Mouse (Mus musculus): ENCODE results near the gene Spata21.
A peak's percentile ranks its signal among the peaks of the same experiment; 100 is the strongest.

The Spata21 gene

DNA sequence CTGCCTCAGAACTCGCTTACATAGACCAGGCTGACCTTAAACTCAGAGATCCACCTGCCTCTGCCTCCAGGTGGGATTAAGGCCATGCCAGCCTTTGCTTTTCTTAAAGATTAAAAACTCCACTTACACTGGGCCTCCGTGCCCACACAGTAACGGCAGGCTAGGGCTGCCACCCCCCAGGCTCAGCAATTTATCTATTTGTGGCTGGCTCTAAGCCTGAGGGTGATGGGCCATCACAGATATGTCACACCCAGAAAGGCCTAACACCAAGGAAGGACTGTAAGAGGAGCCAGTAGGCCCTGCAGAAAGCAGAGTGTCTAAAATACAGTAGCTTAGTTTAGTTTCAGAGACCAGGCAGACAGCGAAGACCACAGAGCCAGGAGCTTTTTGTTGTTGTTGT is 14.0 kb upstream of the Spata21 start:
- no peak for DNase-seq (ENCODE audit: extremely low spot score, low read depth, low spot score)

DNA sequence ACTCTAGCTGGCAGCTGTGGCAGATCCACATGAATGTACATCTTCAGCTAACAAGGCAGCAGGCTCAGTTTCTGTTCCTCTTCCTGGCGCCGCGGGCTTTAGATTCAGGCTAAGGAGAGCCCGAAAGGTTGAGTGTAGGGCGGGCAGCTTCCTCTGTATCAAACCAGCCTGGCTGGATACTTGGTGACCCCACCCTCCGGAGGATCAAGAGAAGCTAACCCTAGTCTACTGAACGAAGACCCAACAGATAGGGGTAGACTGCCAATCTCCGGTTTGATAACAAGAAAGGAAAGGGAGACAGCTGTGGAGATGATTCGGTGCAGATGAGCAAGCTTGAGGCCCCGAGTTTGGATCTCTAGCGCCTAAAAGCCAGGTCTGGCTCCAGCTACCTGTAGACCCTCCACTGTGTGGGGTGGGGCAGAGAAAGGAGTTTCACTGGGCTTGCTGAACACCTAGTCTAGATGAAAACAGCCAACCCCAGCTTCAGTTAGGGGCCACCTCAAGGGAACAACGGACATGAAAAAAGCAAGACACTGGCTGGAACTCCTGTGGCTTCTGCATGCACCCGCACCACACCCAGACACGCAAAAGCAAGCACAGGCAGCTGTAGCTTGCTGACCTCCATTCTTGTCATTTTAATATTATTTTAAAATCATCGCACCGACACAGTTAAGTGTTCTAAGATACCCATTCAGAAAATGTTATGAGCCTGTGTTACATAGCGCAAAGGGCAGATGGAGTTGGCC is 11.2 kb upstream of the Spata21 start:
- no peak for DNase-seq (ENCODE audit: extremely low spot score, low read depth, low spot score)

- peak; percentile 88 for DNase-seq (ENCODE audit: extremely low spot score, low read depth, low spot score)
Measured at GRCm38 (mm10) chr4:141077681-141078509, 10.2 kb upstream of the Spata21 start, which contains the start of gene Necap2. Gene Necap2 (minus strand): TSS chr4:141078357.

DNA sequence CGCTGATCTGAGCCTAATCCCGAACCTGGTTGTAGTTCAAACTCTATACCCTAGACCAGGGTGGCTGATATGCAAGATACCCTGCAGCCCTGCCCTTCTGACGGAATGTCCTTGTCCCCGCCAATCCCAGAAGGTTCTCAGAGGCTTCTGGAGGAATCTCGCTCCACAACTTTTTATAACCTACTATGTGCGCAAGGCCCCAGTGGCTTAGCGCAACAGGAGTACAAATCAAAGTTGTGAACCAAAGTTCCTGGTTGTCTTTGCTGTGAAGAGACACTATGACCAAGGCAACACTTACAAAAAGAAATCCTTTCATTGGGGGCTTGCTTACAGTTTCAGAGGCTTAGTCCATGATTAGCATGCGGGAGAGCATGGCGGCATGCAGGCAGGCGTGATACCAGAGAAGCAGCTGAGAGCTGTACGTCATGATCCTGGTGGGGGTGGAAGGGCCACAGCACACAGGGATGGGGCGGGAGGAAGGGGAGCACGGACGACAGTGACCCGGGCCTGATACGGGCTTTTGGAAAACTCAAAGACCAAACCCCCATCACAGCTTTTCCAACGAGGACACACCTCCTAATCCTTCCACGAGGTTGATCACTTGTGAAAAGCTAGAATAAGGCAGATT is 9.5 kb upstream of the Spata21 start:
- no peak for DNase-seq (ENCODE audit: extremely low spot score, low read depth, low spot score)

DNA sequence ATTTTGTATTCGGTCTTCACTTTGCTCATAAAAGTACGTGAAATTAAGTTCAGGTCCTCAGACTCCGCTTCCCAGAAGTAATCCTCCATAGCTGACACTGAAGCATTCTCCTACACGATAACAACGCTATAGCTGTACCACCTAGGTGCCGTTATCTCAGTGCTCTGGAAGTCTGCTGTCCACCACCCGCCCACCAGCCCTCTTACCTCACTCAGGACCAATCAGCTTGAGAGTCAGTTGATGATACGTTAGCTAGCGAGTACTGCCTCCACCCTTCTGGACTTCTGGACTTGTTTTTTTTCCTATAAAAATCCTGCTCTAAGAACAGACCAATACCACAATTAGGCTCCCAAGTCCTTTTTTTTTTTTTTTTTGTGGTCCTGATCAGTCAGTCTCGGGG is 1.3 kb upstream of the Spata21 start:
- no peak for DNase-seq (ENCODE audit: extremely low spot score, low read depth, low spot score)

DNA sequence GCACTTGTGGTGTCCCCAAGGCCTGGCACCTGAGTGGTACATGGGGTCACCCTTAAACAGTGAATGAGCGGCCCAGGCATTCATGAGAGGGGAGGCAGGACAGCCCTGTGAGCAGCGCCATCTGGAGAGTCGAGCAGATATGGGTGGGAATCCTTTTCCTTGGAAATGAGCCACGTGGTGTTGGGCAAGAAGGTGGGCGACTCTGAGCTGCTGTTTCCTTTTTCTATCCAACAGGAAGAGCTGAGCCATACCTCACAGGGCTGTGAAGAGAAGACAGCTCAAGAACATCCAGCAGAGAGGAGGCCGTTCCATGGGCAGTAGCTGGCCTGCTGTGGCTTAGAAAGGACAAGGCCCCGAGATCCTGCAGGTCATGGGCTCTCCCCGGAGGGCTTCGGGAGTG is 581 bp downstream of the Spata21 start:
- DNase-seq (ENCODE audit: extremely low spot score, low read depth, low spot score) = no peak

GRCm38 (mm10) chr4:141095016-141095415 is 6.9 kb downstream of the Spata21 start:
- DNase-seq (ENCODE audit: extremely low spot score, low read depth, low spot score) = no peak

DNA sequence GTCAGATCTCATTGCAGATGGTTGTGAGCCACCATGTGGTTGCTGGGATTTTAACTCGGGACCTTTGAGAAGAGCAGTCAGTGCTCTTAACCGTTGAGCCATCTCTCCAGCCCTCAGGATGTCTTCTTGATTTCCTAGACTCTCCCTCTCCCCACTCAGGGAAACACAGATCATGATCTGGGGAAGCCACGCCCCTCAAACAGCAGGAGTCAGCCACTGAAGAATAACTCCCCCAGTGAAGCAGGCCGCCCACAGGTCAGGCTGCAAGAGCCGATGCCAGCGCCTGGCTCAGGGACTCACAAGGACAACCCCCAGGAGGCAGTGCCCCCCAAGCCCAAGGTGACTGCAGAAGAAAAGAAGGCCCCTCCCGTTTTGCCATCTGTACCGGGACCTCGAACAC is 8.6 kb downstream of the Spata21 start:
- DNase-seq (ENCODE audit: extremely low spot score, low read depth, low spot score) = no peak

- no peak for DNase-seq (ENCODE audit: extremely low spot score, low read depth, low spot score)
Measured at GRCm38 (mm10) chr4:141098935-141099334, 10.8 kb downstream of the Spata21 start.

DNA sequence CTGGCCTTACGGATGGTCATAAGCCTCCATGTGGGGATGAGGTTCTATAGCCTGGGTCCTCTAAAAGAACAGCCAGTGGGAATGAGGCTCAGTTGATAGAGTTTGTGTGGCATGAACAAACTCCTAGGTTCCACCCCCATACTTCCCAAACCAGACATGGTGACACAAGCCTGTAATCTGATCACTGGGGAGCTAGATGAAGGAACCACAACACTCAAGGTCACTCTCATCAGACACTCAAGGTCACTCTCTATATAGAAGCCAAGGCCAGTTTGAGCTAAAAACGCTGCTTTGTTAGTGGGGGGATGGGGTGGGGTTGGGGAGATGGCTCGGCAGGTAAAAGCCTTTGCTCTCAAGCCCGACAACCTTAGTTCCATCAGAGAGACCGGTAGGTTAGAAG is 11.8 kb downstream of the Spata21 start:
- DNase-seq (ENCODE audit: extremely low spot score, low read depth, low spot score) = no peak

DNA sequence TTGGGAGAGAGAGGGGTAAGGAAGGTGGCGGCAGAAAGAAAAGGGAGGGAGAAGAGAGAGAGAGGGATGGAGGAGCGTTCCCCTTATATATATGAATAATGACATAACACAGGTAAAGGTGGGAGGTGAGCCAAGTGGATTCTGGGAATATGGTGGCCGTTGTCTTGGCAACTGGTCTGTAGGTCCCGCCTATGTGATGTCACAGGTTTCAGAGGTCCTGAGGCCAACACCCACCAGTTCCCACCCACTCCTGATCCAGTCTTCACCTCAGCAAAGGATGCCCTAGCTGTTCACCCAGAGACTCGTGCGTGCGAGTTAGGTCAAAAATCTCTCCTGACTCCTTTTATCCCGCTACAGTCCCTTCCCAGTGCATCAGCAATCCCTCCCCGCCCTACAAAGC is 13.2 kb downstream of the Spata21 start:
- no peak for DNase-seq (ENCODE audit: extremely low spot score, low read depth, low spot score)

DNA sequence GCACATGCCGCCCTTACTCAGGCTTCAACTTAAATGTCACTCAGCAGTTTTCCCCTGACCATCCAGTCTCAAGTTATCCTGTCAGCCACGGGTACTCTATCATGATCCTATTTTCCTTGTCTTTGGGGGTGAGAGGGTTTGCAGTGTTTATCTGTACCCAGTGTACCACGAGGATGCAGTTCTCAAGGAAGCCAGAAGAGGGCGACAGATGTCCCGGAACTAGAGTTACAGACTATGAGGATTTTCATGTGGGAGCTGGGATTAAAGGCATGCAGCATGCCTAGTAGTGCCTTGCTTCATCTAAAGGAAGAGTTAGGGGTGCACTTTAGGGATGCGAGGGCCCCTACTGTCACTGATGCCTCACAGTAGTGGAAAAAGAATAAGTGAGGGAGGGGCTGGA is 13.7 kb downstream of the Spata21 start:
- peak; percentile 20 for DNase-seq (ENCODE audit: extremely low spot score, low read depth, low spot score)

GRCm38 (mm10) chr4:141106526-141107183 is 18.5 kb downstream of the Spata21 start:
- no peak for DNase-seq (ENCODE audit: extremely low spot score, low read depth, low spot score)

DNA sequence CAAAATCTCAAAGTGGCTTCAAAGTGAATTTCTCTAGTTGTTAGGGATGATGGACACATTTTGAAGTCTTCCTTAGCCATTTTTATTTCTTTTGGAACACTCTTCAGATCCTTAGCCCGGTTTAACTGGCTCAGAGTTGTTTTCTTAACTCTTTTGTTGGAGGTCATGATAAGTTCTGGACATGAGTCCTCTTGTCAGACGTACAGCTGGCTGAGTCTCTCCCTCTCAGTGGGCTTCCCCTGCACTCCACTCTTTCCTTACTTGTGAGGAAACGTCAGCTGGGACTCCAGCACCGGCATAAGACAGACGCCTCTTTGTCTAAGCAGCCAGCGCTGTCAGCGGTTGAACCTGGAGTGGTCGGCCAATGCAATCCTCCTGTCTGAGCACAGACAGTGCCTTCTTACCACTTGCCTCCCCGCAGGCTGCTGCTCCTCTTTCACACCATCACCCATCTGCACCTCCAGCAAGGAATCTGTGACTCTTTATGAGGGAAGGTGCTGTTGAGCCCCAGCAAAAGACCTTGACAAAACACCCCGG is 20.1 kb downstream of the Spata21 start:
- no peak for DNase-seq (ENCODE audit: extremely low spot score, low read depth, low spot score)

GRCm38 (mm10) chr4:141113831-141114230 is 25.7 kb downstream of the Spata21 start:
- DNase-seq (ENCODE audit: extremely low spot score, low read depth, low spot score) = no peak

DNA sequence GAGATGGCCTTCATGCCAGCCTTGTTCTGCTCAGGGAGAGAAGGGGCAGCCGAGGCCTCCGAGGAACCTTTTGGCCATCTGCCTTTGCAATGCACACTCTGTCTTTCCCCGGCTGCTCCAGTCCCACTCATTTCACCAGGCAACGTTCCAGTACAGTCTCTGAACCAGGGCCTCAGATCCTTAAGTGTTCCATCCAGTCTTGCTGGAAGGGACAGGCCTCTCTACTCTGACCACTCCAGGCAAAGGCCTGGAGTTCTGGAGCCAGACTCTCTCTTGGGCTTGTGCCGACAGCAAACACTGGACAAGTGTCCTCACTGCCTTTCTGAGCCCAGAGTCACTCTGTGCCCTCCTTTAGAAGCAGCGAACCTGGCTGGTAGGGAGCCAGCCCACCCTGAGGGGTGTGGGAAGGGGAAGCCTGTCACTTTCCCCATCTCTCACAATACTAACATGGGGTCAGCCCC is 26.4 kb downstream of the Spata21 start:
- DNase-seq (ENCODE audit: extremely low spot score, low read depth, low spot score) = no peak

DNA sequence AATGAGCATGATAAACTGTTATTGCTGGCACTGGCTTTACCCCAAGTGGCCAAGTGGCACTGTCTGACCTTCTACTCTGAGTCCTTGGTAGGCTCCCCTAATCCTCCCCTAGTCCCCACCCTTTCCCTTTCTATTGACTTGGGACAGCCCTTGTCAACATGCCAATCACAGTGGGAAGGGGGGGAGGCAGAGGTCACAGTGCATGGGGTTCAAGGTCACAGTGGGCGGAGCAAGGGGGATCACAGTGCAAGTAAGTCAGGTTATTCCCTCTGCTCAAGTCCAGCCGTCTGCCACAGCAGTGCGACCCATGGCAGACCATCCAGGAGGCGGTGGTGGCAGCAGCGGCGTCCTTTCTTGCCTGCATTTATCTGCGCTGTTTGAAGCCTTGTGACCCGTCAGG is 27.3 kb downstream of the Spata21 start:
- no peak for DNase-seq (ENCODE audit: extremely low spot score, low read depth, low spot score)

DNA sequence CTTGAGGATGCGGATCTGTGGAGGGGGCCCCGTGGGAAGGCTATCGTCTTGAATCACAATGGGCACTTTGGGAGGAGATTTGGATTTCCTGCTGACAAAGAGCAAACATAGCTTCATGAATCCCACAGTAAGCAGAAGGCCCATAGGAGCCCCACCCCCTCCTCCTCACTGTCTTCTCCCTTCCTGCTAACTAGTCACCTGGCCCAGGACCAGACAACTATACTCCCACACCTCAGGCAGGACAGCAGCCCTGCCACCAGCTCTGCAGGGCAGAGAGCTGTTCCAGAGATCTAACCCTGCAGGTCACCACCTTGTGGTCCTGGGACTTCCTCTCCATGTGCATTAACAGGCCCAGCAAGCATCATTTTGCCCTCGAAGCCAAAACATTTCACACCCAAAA is 30.6 kb downstream of the Spata21 start:
- DNase-seq (ENCODE audit: extremely low spot score, low read depth, low spot score) = no peak

DNA sequence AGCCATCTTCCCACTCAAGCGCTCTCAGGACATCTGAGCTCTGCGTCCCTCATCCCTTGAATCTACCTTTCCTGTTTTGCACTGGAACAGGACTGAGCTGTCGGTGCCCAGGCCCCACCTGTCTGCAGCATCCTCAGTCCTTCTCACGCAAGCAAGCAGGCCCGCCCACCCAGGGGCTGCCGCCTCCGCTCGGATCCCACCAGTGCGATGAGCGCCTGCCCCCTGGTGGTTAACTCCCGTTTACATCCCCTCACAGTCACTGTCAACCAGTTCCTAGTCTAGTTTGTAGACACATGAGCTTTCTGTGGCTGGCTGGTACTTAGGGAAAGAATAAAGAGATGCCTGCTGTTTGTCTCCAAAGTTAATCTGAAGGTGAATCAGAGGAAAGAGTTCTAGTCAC is 32.6 kb downstream of the Spata21 start:
- no peak for DNase-seq (ENCODE audit: extremely low spot score, low read depth, low spot score)

- no peak for DNase-seq (ENCODE audit: extremely low spot score, low read depth, low spot score)
Measured at GRCm38 (mm10) chr4:141122663-141123062, 34.5 kb downstream of the Spata21 start.

GRCm38 (mm10) chr4:141123065-141123464 is 34.9 kb downstream of the Spata21 start:
- no peak for DNase-seq (ENCODE audit: extremely low spot score, low read depth, low spot score)
